Comparison of ENCODE assay signal across 8 mouse cellular contexts in genomic region chr17:63413973-63414580, GRCm38 (mm10).
DNase-seq lines count a peak whose midpoint lies in the region; ATAC-seq and TF ChIP-seq lines count a peak whose summit lies in the region.

No protein-coding gene starts in this region.

- no peak overlapping the region for H3K4me3 ChIP-seq in forebrain, postnatal 0 days (ENCODE audit: low read depth, low read length)
- no peak overlapping the region for H3K4me3 ChIP-seq in forebrain, embryonic 10.5 days
- H3K4me3 ChIP-seq in liver, embryonic 14.5 days (ENCODE audit: insufficient read depth in 1 of 2, low read depth in 2 of 2, low read length in 2 of 2), result no peak overlapping the region
- H3K4me3 ChIP-seq in cortical plate, adult 2 months (ENCODE audit: insufficient read depth, low read length), result no peak overlapping the region
- H3K4me3 ChIP-seq in thymus, adult 2 months (ENCODE audit: control insufficient read depth, insufficient read depth, low read length), result no peak overlapping the region

- no peak for TF ChIP-seq POLR2A in cortical plate, adult 2 months (IDR thresholded peaks at IDR 0.05; ENCODE audit: extremely low read depth, insufficient read depth, low read length)
- TF ChIP-seq POLR2A in thymus, adult 2 months (IDR thresholded peaks at IDR 0.05; ENCODE audit: control insufficient read depth, extremely low read depth, insufficient read depth, low read length, poor library complexity), result no peak

- TF ChIP-seq CTCF in forebrain, postnatal 0 days (IDR thresholded peaks at IDR 0.05; ENCODE audit: low read depth), result peak; percentile 58
- peak; percentile 67 for TF ChIP-seq CTCF in liver, embryonic 14.5 days (IDR thresholded peaks at IDR 0.05; ENCODE audit: low read depth)
- peak; percentile 48 for TF ChIP-seq CTCF in cortical plate, adult 2 months (IDR thresholded peaks at IDR 0.05; ENCODE audit: extremely low read depth, insufficient read depth, low read length)
- no peak for TF ChIP-seq CTCF in thymus, adult 2 months (IDR thresholded peaks at IDR 0.05; ENCODE audit: borderline replicate concordance, control insufficient read depth, extremely low read depth, insufficient read depth, low read length, poor library complexity)

- 92% methylated on average over 1 of the region's 1 CpGs for WGBS in forebrain, postnatal 0 days
- WGBS in forebrain, embryonic 10.5 days, result 93% methylated on average over 1 of the region's 1 CpGs
- 81% methylated on average over 1 of the region's 1 CpGs for WGBS in liver, embryonic 14.5 days (ENCODE audit: insufficient replicate concordance)
- WGBS in thymus, adult 2 months, result 97% methylated on average over 1 of the region's 1 CpGs

- no peaks in the 10 kb centered on the region for H3K4me1 ChIP-seq in forebrain, postnatal 0 days (ENCODE audit: insufficient read depth)
- H3K4me1 ChIP-seq in forebrain, embryonic 10.5 days, result no peaks in the 10 kb centered on the region
- no peaks in the 10 kb centered on the region; a peak in 1 of 4 replicates for H3K4me1 ChIP-seq in liver, embryonic 14.5 days (replicated peaks; ENCODE audit: control insufficient read depth in 2 of 2, insufficient read depth in 2 of 2, low read length in 1 of 2)
- H3K4me1 ChIP-seq in cortical plate, adult 2 months (ENCODE audit: control insufficient read depth, insufficient read depth, low read length), result no peaks in the 10 kb centered on the region
- H3K4me1 ChIP-seq in thymus, adult 2 months (replicated peaks; ENCODE audit: control insufficient read depth, insufficient read depth, low read length), result no peaks in the 10 kb centered on the region

- no peaks in the 10 kb centered on the region for H3K9me3 ChIP-seq in forebrain, postnatal 0 days (ENCODE audit: low read length)
- peaks cover 8% of the 10 kb centered on the region; the same call in 1 of the 2 replicates for H3K9me3 ChIP-seq in forebrain, embryonic 10.5 days
- no peaks in the 10 kb centered on the region for H3K9me3 ChIP-seq in liver, embryonic 14.5 days (ENCODE audit: control insufficient read depth, low read length)

- H3K27ac ChIP-seq in forebrain, postnatal 0 days (ENCODE audit: low read depth, low read length), result no peak overlapping the region
- no peak overlapping the region for H3K27ac ChIP-seq in forebrain, embryonic 10.5 days
- H3K27ac ChIP-seq in liver, embryonic 14.5 days, result no peak overlapping the region
- no peak overlapping the region for H3K27ac ChIP-seq in cortical plate, adult 2 months (ENCODE audit: insufficient read depth, low read length)
- H3K27ac ChIP-seq in thymus, adult 2 months (ENCODE audit: control insufficient read depth, insufficient read depth, low read length), result no peak overlapping the region

- no peak for ATAC-seq in forebrain, postnatal 0 days
- ATAC-seq in liver, embryonic 14.5 days (ENCODE audit: insufficient read depth), result no peak

- H3K4me2 ChIP-seq in forebrain, postnatal 0 days (ENCODE audit: low read depth), result no peak overlapping the region
- H3K4me2 ChIP-seq in liver, embryonic 14.5 days (ENCODE audit: low read depth), result no peak overlapping the region

- H3K36me3 ChIP-seq in forebrain, postnatal 0 days (ENCODE audit: insufficient read depth), result no peaks in the 10 kb centered on the region
- H3K36me3 ChIP-seq in forebrain, embryonic 10.5 days (replicated peaks), result peaks cover 9% of the 10 kb centered on the region
- H3K36me3 ChIP-seq in liver, embryonic 14.5 days (replicated peaks; ENCODE audit: control insufficient read depth, insufficient read depth, low read depth), result no peaks in the 10 kb centered on the region
- no peaks in the 10 kb centered on the region for H3K36me3 ChIP-seq in thymus, adult 2 months (ENCODE audit: control insufficient read depth, insufficient read depth, low read length)

- H3K9ac ChIP-seq in forebrain, postnatal 0 days, result no peak overlapping the region
- H3K9ac ChIP-seq in liver, embryonic 14.5 days (replicated peaks), result no peak overlapping the region

- no peaks in the 10 kb centered on the region for H3K27me3 ChIP-seq in forebrain, postnatal 0 days (ENCODE audit: insufficient read depth, low read length)
- no peaks in the 10 kb centered on the region for H3K27me3 ChIP-seq in forebrain, embryonic 10.5 days (ENCODE audit: poor library complexity, severe bottlenecking)
- no peaks in the 10 kb centered on the region for H3K27me3 ChIP-seq in liver, embryonic 14.5 days (ENCODE audit: control insufficient read depth, insufficient read depth, low read length)
- no peaks in the 10 kb centered on the region for H3K27me3 ChIP-seq in thymus, adult 2 months (ENCODE audit: control insufficient read depth, insufficient read depth, low read length)

- no peak for TF ChIP-seq EP300 in liver, embryonic 14.5 days (IDR thresholded peaks at IDR 0.05; ENCODE audit: low read depth)

- peak; percentile 22 for DNase-seq in forebrain, postnatal 0 days
- DNase-seq in forebrain, embryonic 10.5 days (ENCODE audit: extremely low spot score, low spot score), result no peak
- peak in 1 of 3 experiments; percentile 14 for DNase-seq in liver, embryonic 14.5 days (ENCODE audit: low read depth in 3 of 3, low spot score in 3 of 3)
- DNase-seq in liver, result no peak
- peak; percentile 60 for DNase-seq in retina, embryonic 14.5 days (ENCODE audit: low spot score)
- DNase-seq in gastrocnemius, postnatal 25 days, result no peak
- DNase-seq in thymus, adult 2 months, result no peak

Comparison
In these comparisons a context has a peak if more than half of its experiments do, and no peak if none do; other contexts are left out.
1. DNase-seq: peak in forebrain, postnatal 0 days (single experiment) and retina, embryonic 14.5 days (single experiment); none in forebrain, embryonic 10.5 days (single experiment), liver (single experiment), gastrocnemius, postnatal 25 days (single experiment) and thymus, adult 2 months (single experiment).